Mouse (Mus musculus): Measurements from ENCODE around the gene AC109138.7.

DNA sequence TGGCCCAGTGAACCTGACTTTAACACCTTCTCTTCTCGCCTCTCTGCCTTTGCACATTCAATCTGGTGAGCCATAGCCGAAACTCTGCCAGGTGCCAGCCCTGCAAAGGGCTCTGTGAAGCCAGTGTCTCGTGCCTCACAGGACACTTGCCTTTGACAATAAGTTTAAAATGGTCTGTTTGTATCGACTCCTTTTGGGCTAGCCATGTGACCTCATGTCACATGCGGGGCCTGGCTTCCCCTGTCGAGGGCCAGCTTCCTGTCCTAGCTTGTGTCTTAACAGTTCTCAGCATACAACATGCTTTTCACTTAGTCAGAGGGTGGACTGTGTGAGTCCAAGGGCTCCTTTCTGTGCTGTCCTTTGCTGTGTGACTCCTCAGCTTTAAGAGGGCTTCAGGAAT, 48.6 kb downstream of the AC109138.7 start:
- TF ChIP-seq CTCF (IDR thresholded peaks at IDR 0.05; ENCODE audit: extremely low read depth, insufficient read depth, insufficient read length, insufficient replicate concordance) (no peak), POLR2A (IDR thresholded peaks at IDR 0.05; ENCODE audit: low read depth, low read length) (no peak)

Measured in spleen, adult 2 months (tissue).